Mouse (Mus musculus) MEL (cell line): ENCODE measurements around the gene Akr1a1. TPM values are rescaled to one million over a fixed set of nuclear protein-coding genes. Genes with fewer than 3 reads are reported as not detected.

ENCODE experiments used
- DNase-seq: peaks from one replicate; pipeline ENCODE4 v3.0.0; 2011; ENCODE audit warnings: low read depth, low spot score
- H3K27ac ChIP-seq: 2 replicates; pipeline ENCODE4 v1.5.1; 2012; ENCODE audit warnings: low read depth, mild to moderate bottlenecking, control low read depth, low read length, moderate library complexity; ENCODE audit not compliant: control insufficient read depth
- H3K27me3 ChIP-seq, 2 experiments: fragments of 150-350 bp in 1 of 2; sonication (generic) in 1 of 2; 2 replicates each; pipeline ENCODE4 v1.6.1; 2012; ENCODE audit warnings: low read length in 2 of 2, mild to moderate bottlenecking in 2 of 2, improper control_type of control experiment in 1 of 2, moderate library complexity in 1 of 2; ENCODE audit not compliant: insufficient read depth in 2 of 2, control insufficient read depth in 1 of 2
- H3K36me3 ChIP-seq, 2 experiments: 2 replicates each; pipeline ENCODE4 v1.6.1; 2012 to 2014; ENCODE audit warnings: low read length in 2 of 2, improper control_type of control experiment in 1 of 2, inconsistent platforms in 1 of 2, mild to moderate bottlenecking in 1 of 2; ENCODE audit not compliant: insufficient read depth in 2 of 2, control insufficient read depth in 1 of 2
- H3K4me1 ChIP-seq, 2 experiments: fragments of 150-350 bp in 1 of 2; sonication (generic) in 1 of 2; 2 replicates each; pipeline ENCODE4 v1.6.1; 2012; ENCODE audit warnings: low read length in 2 of 2, improper control_type of control experiment in 1 of 2, mild to moderate bottlenecking in 1 of 2; ENCODE audit not compliant: insufficient read depth in 2 of 2, control insufficient read depth in 1 of 2
- H3K4me3 ChIP-seq, 2 experiments: fragments of 150-350 bp in 1 of 2; sonication (generic) in 1 of 2; 2 replicates each; pipeline ENCODE4 v1.5.1; 2012; ENCODE audit warnings: low read depth in 2 of 2, low read length in 2 of 2, mild to moderate bottlenecking in 2 of 2, moderate library complexity in 2 of 2, control low read depth in 1 of 2, improper control_type of control experiment in 1 of 2; ENCODE audit not compliant: control insufficient read depth in 1 of 2, insufficient read depth in 1 of 2
- H3K79me2 ChIP-seq: 2 replicates; pipeline ENCODE4 v1.6.1; 2012; ENCODE audit warnings: mild to moderate bottlenecking, low read length, moderate library complexity; ENCODE audit not compliant: control insufficient read depth, poor library complexity, insufficient read depth
- H3K9ac ChIP-seq: 2 replicates; pipeline ENCODE4 v1.6.1; 2012; ENCODE audit warnings: low read depth, mild to moderate bottlenecking, control low read depth, low read length, moderate library complexity; ENCODE audit not compliant: control insufficient read depth, poor library complexity, severe bottlenecking
- H3K9me3 ChIP-seq: fragments of 150-350 bp; sonication (generic); replicated peaks from 2 replicates; pipeline ENCODE4 v1.6.1; 2012; ENCODE audit warnings: mild to moderate bottlenecking, low read length, improper control_type of control experiment, moderate library complexity; ENCODE audit not compliant: insufficient read depth
- CHD1 ChIP-seq: IDR thresholded peaks from 2 replicates; pipeline ENCODE4 v1.6.1; 2012; ENCODE audit warnings: low read depth, mild to moderate bottlenecking, inconsistent platforms, low read length, improper control_type of control experiment
- CHD2 ChIP-seq: IDR thresholded peaks from 2 replicates; pipeline ENCODE4 v1.6.1; 2011; ENCODE audit warnings: low read length, improper control_type of control experiment
- CTCF ChIP-seq, 3 experiments: IDR thresholded peaks in 2 of 3; conservative IDR thresholded peaks in 1 of 3; 2 replicates each; pipeline ENCODE4 v1.5.1; 2011 to 2012; ENCODE audit warnings: low read length in 3 of 3, low read depth in 2 of 3, mild to moderate bottlenecking in 2 of 3, improper control_type of control experiment in 1 of 3, inconsistent platforms in 1 of 3, mixed read lengths in 1 of 3, moderate library complexity in 1 of 3; ENCODE audit not compliant: control insufficient read depth in 1 of 3, insufficient read depth in 1 of 3, poor library complexity in 1 of 3, severe bottlenecking in 1 of 3
- MAX ChIP-seq: IDR thresholded peaks from 2 replicates; pipeline ENCODE4 v1.6.1; 2011; ENCODE audit warnings: low read length, improper control_type of control experiment
- MYC ChIP-seq: IDR thresholded peaks from 2 replicates; pipeline ENCODE4 v1.6.1; 2011; ENCODE audit warnings: low read depth, mild to moderate bottlenecking, low read length, improper control_type of control experiment, moderate library complexity
- NRF1 ChIP-seq: IDR thresholded peaks from 2 replicates; pipeline ENCODE4 v1.6.1; 2014; ENCODE audit warnings: low read depth, mild to moderate bottlenecking, inconsistent platforms, low read length, improper control_type of control experiment, moderate library complexity; ENCODE audit not compliant: poor library complexity, insufficient read depth, severe bottlenecking
- RAD21 ChIP-seq: IDR thresholded peaks from 2 replicates; pipeline ENCODE4 v1.6.1; 2011; ENCODE audit warnings: mild to moderate bottlenecking, low read depth, low read length, improper control_type of control experiment
- USF1 ChIP-seq: IDR thresholded peaks from 2 replicates; pipeline ENCODE4 v1.6.1; 2014; ENCODE audit warnings: low read depth, mild to moderate bottlenecking, inconsistent platforms, low read length, improper control_type of control experiment, moderate library complexity
- ZKSCAN1 ChIP-seq: IDR thresholded peaks from 2 replicates; pipeline ENCODE4 v1.6.1; 2012; ENCODE audit warnings: low read depth, mild to moderate bottlenecking, inconsistent platforms, low read length, improper control_type of control experiment, moderate library complexity
- ZNF384 ChIP-seq: IDR thresholded peaks from 2 replicates; pipeline ENCODE4 v1.6.1; 2012; ENCODE audit warnings: low read depth, mild to moderate bottlenecking, inconsistent platforms, low read length, improper control_type of control experiment
- polyA plus RNA-seq, 2 experiments: library from polyadenylated mRNA; stranded (reverse) in 1 of 2; unstranded in 1 of 2; fragments of >175 nt in 1 of 2; fragments of >200 nt in 1 of 2; gene quantifications; 2 replicates each; pipeline versions ENCODE4 v1.2.1 to v1.2.4; 2012; ENCODE audit warnings: low replicate concordance in 2 of 2, low read depth in 1 of 2; ENCODE audit not compliant: insufficient read length in 2 of 2, insufficient read depth in 1 of 2, missing spikeins in 1 of 2
- total RNA-seq: library from RNA; depleted of rRNA; stranded (reverse); fragments of 300-350 nt; gene quantifications from 2 replicates; pipeline ENCODE4 v1.2.3, GENCODE M21; 2012; rRNA removed

The Akr1a1 gene
- total and polyA plus RNA-seq, 3 experiments, result 258 to 358 TPM; not detected in 1

- Histone ChIP-seq H3K27ac (peak within 1 kb of the TSS; percentile 74), H3K9ac (peak within 1 kb of the TSS; percentile 78), H3K27me3 (no peaks in the 10 kb centered on the region), H3K79me2 (peaks cover 6% of the 10 kb centered on the region; the same call in 1 of the 2 replicates), H3K4me1 (peaks cover 5 to 9% of the 10 kb centered on the region in 2 experiments; a peak in 2 of 4 replicates), H3K4me3 (peak within 1 kb of the TSS; percentile 88 to 98), H3K36me3 (peaks cover 4 to 5% of the 10 kb centered on the region in 2 experiments), H3K9me3 (no peaks in the 10 kb centered on the region)
- peak in 2 of 3 experiments; percentile 7; a peak in 1 of 6 replicates for TF ChIP-seq CTCF (IDR thresholded peaks at IDR 0.05 in 2 of 3, conservative IDR thresholded peaks at IDR 0.05 in 1 of 3; ENCODE audit: control insufficient read depth in 1 of 3, insufficient read depth in 1 of 3, low read depth in 2 of 3, low read length in 3 of 3, poor library complexity in 1 of 3, severe bottlenecking in 1 of 3)
- no peak for TF ChIP-seq MAX
- no peak for DNase-seq
Measured at GRCm38 (mm10) chr4:116596379-116596778, 55.1 kb downstream of the Akr1a1 start, which contains the start of gene Ccdc17. Gene Ccdc17, plus strand, starts transcription at chr4:116596654.

- Histone ChIP-seq H3K9ac (no peak overlapping the region), H3K27me3 (no peaks in the 10 kb centered on the region), H3K79me2 (peaks cover 6% of the 10 kb centered on the region; the same call in 1 of the 2 replicates), H3K36me3 (peaks cover 5 to 6% of the 10 kb centered on the region in 2 experiments), H3K4me3 (no peak overlapping the region)
- TF ChIP-seq CHD1 (no peak), USF1 (no peak), ZNF384 (no peak), RAD21 (no peak), CHD2 (no peak), NRF1 (no peak), MYC (no peak), ZKSCAN1 (no peak)
- TF ChIP-seq, all 39 proteins: peak for 0
- Histone ChIP-seq H3K27ac (no peak overlapping the region), H3K4me1 (peaks cover 5 to 9% of the 10 kb centered on the region in 2 experiments; a peak in 2 of 4 replicates), H3K9me3 (no peaks in the 10 kb centered on the region)
- DNase-seq, result no peak
Measured at GRCm38 (mm10) chr4:116595793-116596192, 55.7 kb downstream of the Akr1a1 start.

Other genes starting within 250 kb of the Akr1a1 start
- gene Mast2, start 187.5 kb downstream of the Akr1a1 start, total RNA-seq, result 13.3 and 14.8 TPM in 2 replicates
- gene Mast2, start 187.5 kb downstream of the Akr1a1 start, polyA plus RNA-seq, result 100 to 1,000 TPM in 1 of 2 experiments, 10 to 100 TPM in 1; 46.4 to 126 TPM
- gene Ipp, start 144.1 kb downstream of the Akr1a1 start, total RNA-seq, result 8.4 and 10.1 TPM in 2 replicates
- gene Ipp, start 144.1 kb downstream of the Akr1a1 start, polyA plus RNA-seq, result 1 to 10 TPM in 1 of 2 experiments, not detected in 1; 8.8 TPM
- 6.9 and 7.8 TPM in 2 replicates for gene Tmem69, start 95.7 kb downstream of the Akr1a1 start, total RNA-seq
- 100 to 1,000 TPM in 1 of 2 experiments, 10 to 100 TPM in 1; 34.1 to 153 TPM for gene Tmem69, start 95.7 kb downstream of the Akr1a1 start, polyA plus RNA-seq
- gene Gpbp1l1, start 94.0 kb downstream of the Akr1a1 start, total RNA-seq, result 26.7 and 29.1 TPM in 2 replicates
- gene Gpbp1l1, start 94.0 kb downstream of the Akr1a1 start, polyA plus RNA-seq, result 10 to 100 TPM in 1 of 2 experiments, not detected in 1; 46.3 TPM
- gene Ccdc17, start 55.0 kb downstream of the Akr1a1 start, total RNA-seq, result 1.0 and 1.2 TPM in 2 replicates
- 1 to 10 TPM in 1 of 2 experiments, not detected in 1; 1.5 TPM for gene Ccdc17, start 55.0 kb downstream of the Akr1a1 start, polyA plus RNA-seq
- 133 and 159 TPM in 2 replicates for gene Nasp, start 23.7 kb downstream of the Akr1a1 start, total RNA-seq
- 100 to 1,000 TPM in 1 of 2 experiments, not detected in 1; 174 TPM for gene Nasp, start 23.7 kb downstream of the Akr1a1 start, polyA plus RNA-seq
- gene Prdx1, start 33.9 kb upstream of the Akr1a1 start, total RNA-seq, result 223 and 307 TPM in 2 replicates
- gene Prdx1, start 33.9 kb upstream of the Akr1a1 start, polyA plus RNA-seq, result 100 to 1,000 TPM in 1 of 2 experiments, not detected in 1; 416 TPM
- 12.2 and 15.1 TPM in 2 replicates for gene Mmachc, start 56.7 kb upstream of the Akr1a1 start, total RNA-seq
- 10 to 100 TPM in 1 of 2 experiments, not detected in 1; 22.8 TPM for gene Mmachc, start 56.7 kb upstream of the Akr1a1 start, polyA plus RNA-seq
- gene Ccdc163, start 56.8 kb upstream of the Akr1a1 start, total RNA-seq, result 12.3 and 14.2 TPM in 2 replicates
- gene Ccdc163, start 56.8 kb upstream of the Akr1a1 start, polyA plus RNA-seq, result 10 to 100 TPM in 1 of 2 experiments, not detected in 1; 26.0 TPM
- 2.3 and 2.8 TPM in 2 replicates for gene Tesk2, start 69.3 kb upstream of the Akr1a1 start, total RNA-seq
- 1 to 10 TPM in 1 of 2 experiments, not detected in 1; 3.3 TPM for gene Tesk2, start 69.3 kb upstream of the Akr1a1 start, polyA plus RNA-seq
- 46.4 and 49.3 TPM in 2 replicates for gene Toe1, start 156.0 kb upstream of the Akr1a1 start, total RNA-seq
- 10 to 100 TPM in 1 of 2 experiments, not detected in 1; 38.3 TPM for gene Toe1, start 156.0 kb upstream of the Akr1a1 start, polyA plus RNA-seq
- 0.75 and 0.81 TPM in 2 replicates for gene Mutyh, start 156.0 kb upstream of the Akr1a1 start, total RNA-seq
- gene Mutyh, start 156.0 kb upstream of the Akr1a1 start, polyA plus RNA-seq, result 1 to 10 TPM in 1 of 2 experiments, not detected in 1; 2.5 TPM
- 0.10 TPM in 1 of 2 replicates, not detected in the other for gene Hpdl, start 170.0 kb upstream of the Akr1a1 start, total RNA-seq
- gene Hpdl, start 170.0 kb upstream of the Akr1a1 start, polyA plus RNA-seq, result under 1 TPM in 1 of 2 experiments, not detected in 1; 0.14 TPM
- gene Zswim5, start 225.7 kb upstream of the Akr1a1 start, total RNA-seq, result 0.03 TPM in 1 of 2 replicates, not detected in the other
- gene Zswim5, start 225.7 kb upstream of the Akr1a1 start, polyA plus RNA-seq, result under 1 TPM in 1 of 2 experiments, not detected in 1; 0.03 TPM